20 mouse cellular contexts compared by ENCODE assay signal in genomic region chr3:53558230-53558629, GRCm38 (mm10).
DNase-seq lines count a peak whose midpoint lies in the region; ATAC-seq and TF ChIP-seq lines count a peak whose summit lies in the region.
"Had no signal": no experiment of that assay in that cellular context is flagged by ENCODE, and none has a peak within 500 bp of the region (broad histone marks: within the 10 kb centered on the region; RNA-seq: fewer than 3 reads in every experiment).

No protein-coding gene starts in this region.

- H3K4me2 ChIP-seq in heart, embryonic 12.5 days, result no peak overlapping the region
- peak overlapping the region; percentile 31 for H3K4me2 ChIP-seq in lung, embryonic 14.5 days
- H3K4me2 ChIP-seq: embryonic facial prominence, embryonic 15.5 days; heart, embryonic 11.5 days; liver, embryonic 15.5 days; neural tube, embryonic 12.5 days had no signal

- WGBS in heart, embryonic 12.5 days, result 74% methylated on average over 9 of the region's 9 CpGs
- 37% methylated on average over 9 of the region's 9 CpGs for WGBS in lung, embryonic 14.5 days

- no peak overlapping the region for H3K4me3 ChIP-seq in heart, embryonic 12.5 days
- no peak overlapping the region for H3K4me3 ChIP-seq in lung, embryonic 14.5 days (ENCODE audit: low read depth, low read length)
- H3K4me3 ChIP-seq: embryonic facial prominence, embryonic 15.5 days; gastrocnemius, adult 2 months; liver, embryonic 15.5 days; neural tube, embryonic 12.5 days had no signal

- no peaks in the 10 kb centered on the region for H3K36me3 ChIP-seq in heart, embryonic 12.5 days
- H3K36me3 ChIP-seq in lung, embryonic 14.5 days (ENCODE audit: insufficient read depth), result no peaks in the 10 kb centered on the region
- H3K36me3 ChIP-seq: embryonic facial prominence, embryonic 15.5 days; liver, embryonic 15.5 days; neural tube, embryonic 12.5 days had no signal

- TF ChIP-seq POLR2A in brain, embryonic 14.5 days (IDR thresholded peaks at IDR 0.05; ENCODE audit: borderline replicate concordance, extremely low read depth, insufficient read depth, insufficient read length, poor library complexity, severe bottlenecking), result no peak

- no peak for TF ChIP-seq CTCF in lung, embryonic 14.5 days (IDR thresholded peaks at IDR 0.05; ENCODE audit: low read depth)
- TF ChIP-seq CTCF in brain, embryonic 14.5 days (IDR thresholded peaks at IDR 0.05; ENCODE audit: borderline replicate concordance, extremely low read depth, insufficient read depth, insufficient read length), result no peak

- H3K4me1 ChIP-seq in heart, embryonic 12.5 days (replicated peaks), result peaks cover 9% of the 10 kb centered on the region
- H3K4me1 ChIP-seq in lung, embryonic 14.5 days (ENCODE audit: insufficient read depth), result peaks cover 9% of the 10 kb centered on the region; the same call in 1 of the 2 replicates

- H3K27ac ChIP-seq in heart, embryonic 12.5 days (ENCODE audit: poor library complexity, severe bottlenecking), result no peak overlapping the region
- H3K27ac ChIP-seq in lung, embryonic 14.5 days (ENCODE audit: low read depth), result no peak overlapping the region; the same call in 1 of the 2 replicates
- H3K27ac ChIP-seq: embryonic facial prominence, embryonic 15.5 days; gastrocnemius, adult 2 months; liver, embryonic 15.5 days; neural tube, embryonic 12.5 days had no signal

- no peak for ATAC-seq in heart, embryonic 12.5 days (ENCODE audit: insufficient number of reproducible peaks, low FRiP score)
- peak; percentile 72 for ATAC-seq in lung, embryonic 14.5 days (ENCODE audit: insufficient read depth)
- ATAC-seq in megakaryocyte-erythroid progenitor cell, adult 5-6 weeks (replicated peaks; ENCODE audit: low FRiP score, low TSS enrichment, poor library complexity, severe bottlenecking), result no peak

- no peaks in the 10 kb centered on the region for H3K9me3 ChIP-seq in heart, embryonic 12.5 days (replicated peaks)
- no peaks in the 10 kb centered on the region for H3K9me3 ChIP-seq in lung, embryonic 14.5 days (ENCODE audit: low read depth, low read length)
- H3K9me3 ChIP-seq: embryonic facial prominence, embryonic 15.5 days; liver, embryonic 15.5 days; neural tube, embryonic 12.5 days had no signal

- DNase-seq in heart, adult 11 months, result peak; percentile 7
- DNase-seq in lung, embryonic 14.5 days, result peak; percentile 78
- no peak for DNase-seq in lung, postnatal 36 days
- peak; percentile 48 for DNase-seq in brain, embryonic 14.5 days (ENCODE audit: low read depth)
- DNase-seq in lung, postnatal 4 days, result peak; percentile 15 to 43
- DNase-seq in ovary, postnatal 36 days (ENCODE audit: low spot score), result no peak
- DNase-seq: adrenal gland, postnatal 14 days; cerebellum, adult 11 months; cerebellum, postnatal 14 days; gastrocnemius, adult 2 months; kidney, adult 9 months; right cerebral cortex, adult 18-20 months; thymus, adult 18-20 months had no signal

- H3K27me3 ChIP-seq in heart, embryonic 12.5 days (replicated peaks), result no peaks in the 10 kb centered on the region
- no peaks in the 10 kb centered on the region; the same call in 1 of the 2 replicates for H3K27me3 ChIP-seq in lung, embryonic 14.5 days (ENCODE audit: insufficient read depth, low read length)
- H3K27me3 ChIP-seq: CH12.LX; embryonic facial prominence, embryonic 15.5 days; liver, embryonic 15.5 days; neural tube, embryonic 12.5 days had no signal

- H3K9ac ChIP-seq in heart, embryonic 12.5 days, result no peak overlapping the region
- H3K9ac ChIP-seq in lung, embryonic 14.5 days, result no peak overlapping the region
- H3K9ac ChIP-seq: embryonic facial prominence, embryonic 15.5 days; liver, embryonic 15.5 days; neural tube, embryonic 12.5 days had no signal

Comparison
In these comparisons a context has a peak if more than half of its experiments do, and no peak if none do; other contexts are left out.
1. DNase-seq: peak in heart, adult 11 months (single experiment), lung, embryonic 14.5 days (single experiment), brain, embryonic 14.5 days (single experiment) and lung, postnatal 4 days (2 of 2); none in lung, postnatal 36 days (single experiment) and ovary, postnatal 36 days (single experiment).